In genomic region chr6:28618299-28618698, GRCm38 (mm10) we compare ENCODE assay signal across 11 mouse cellular contexts.
A peak's percentile ranks its signal among the peaks of the same experiment; 100 is the strongest.
DNase-seq lines count a peak whose midpoint lies in the region; ATAC-seq and TF ChIP-seq lines count a peak whose summit lies in the region.
"Had no signal": no experiment of that assay in that cellular context is flagged by ENCODE, and none has a peak within 500 bp of the region (broad histone marks: within the 10 kb centered on the region; RNA-seq: fewer than 3 reads in every experiment).

No protein-coding gene starts in this region.

- peaks cover 49% of the 10 kb centered on the region for H3K4me1 ChIP-seq in heart, embryonic 10.5 days
- H3K4me1 ChIP-seq in neural tube, embryonic 13.5 days (replicated peaks): peaks cover 32% of the 10 kb centered on the region
- H3K4me1 ChIP-seq in intestine, postnatal 0 days (replicated peaks; ENCODE audit: control insufficient read depth, insufficient read depth, low read length): peaks cover 5% of the 10 kb centered on the region

- no peak overlapping the region for H3K4me3 ChIP-seq in heart, embryonic 10.5 days
- H3K4me3 ChIP-seq in layer of hippocampus, adult 2 months: no peak overlapping the region
- no peak overlapping the region for H3K4me3 ChIP-seq in neural tube, embryonic 13.5 days
- H3K4me3 ChIP-seq in intestine, postnatal 0 days (ENCODE audit: low read depth, low read length): no peak overlapping the region
- H3K4me3 ChIP-seq: midbrain, embryonic 10.5 days; myocyte had no signal

- H3K9me3 ChIP-seq in heart, embryonic 10.5 days: no peaks in the 10 kb centered on the region
- no peaks in the 10 kb centered on the region for H3K9me3 ChIP-seq in neural tube, embryonic 13.5 days
- no peaks in the 10 kb centered on the region for H3K9me3 ChIP-seq in intestine, postnatal 0 days (ENCODE audit: control insufficient read depth)
- H3K9me3 ChIP-seq: midbrain, embryonic 10.5 days had no signal

- peak overlapping the region; percentile 74; the same call in 1 of the 2 replicates for H3K27ac ChIP-seq in heart, embryonic 10.5 days
- peak overlapping the region; percentile 78 for H3K27ac ChIP-seq in layer of hippocampus, adult 2 months
- peak overlapping the region; percentile 52 for H3K27ac ChIP-seq in neural tube, embryonic 13.5 days (replicated peaks)
- no peak overlapping the region for H3K27ac ChIP-seq in intestine, postnatal 0 days (ENCODE audit: low read depth, low read length)
- H3K27ac ChIP-seq: midbrain, embryonic 10.5 days had no signal

- H3K36me3 ChIP-seq in heart, embryonic 10.5 days: no peaks in the 10 kb centered on the region
- no peaks in the 10 kb centered on the region for H3K36me3 ChIP-seq in neural tube, embryonic 13.5 days
- H3K36me3 ChIP-seq in intestine, postnatal 0 days (ENCODE audit: control insufficient read depth, insufficient read depth): no peaks in the 10 kb centered on the region
- H3K36me3 ChIP-seq: midbrain, embryonic 10.5 days had no signal

- no peak overlapping the region for H3K4me2 ChIP-seq in neural tube, embryonic 13.5 days
- H3K4me2 ChIP-seq in intestine, postnatal 0 days (replicated peaks; ENCODE audit: low read depth): peak overlapping the region; percentile 40; the same call in 1 of the 2 replicates

- H3K9ac ChIP-seq in neural tube, embryonic 13.5 days: no peak overlapping the region
- H3K9ac ChIP-seq in intestine, postnatal 0 days (ENCODE audit: low read depth, low read length): no peak overlapping the region

- no peaks in the 10 kb centered on the region for H3K27me3 ChIP-seq in heart, embryonic 10.5 days (ENCODE audit: insufficient read depth, poor library complexity, severe bottlenecking)
- H3K27me3 ChIP-seq in neural tube, embryonic 13.5 days: no peaks in the 10 kb centered on the region
- no peaks in the 10 kb centered on the region for H3K27me3 ChIP-seq in intestine, postnatal 0 days (replicated peaks; ENCODE audit: control insufficient read depth, insufficient read depth, low read length)

- DNase-seq in heart, embryonic 10.5 days (ENCODE audit: low spot score): no peak
- DNase-seq in heart, adult 9 months (ENCODE audit: low spot score in 2 of 2): no peak
- no peak for DNase-seq in layer of hippocampus, adult 2 months (ENCODE audit: low spot score in 2 of 2)
- no peak for DNase-seq in layer of hippocampus, adult 9-11 months
- DNase-seq in neural tube, embryonic 10.5 days (ENCODE audit: extremely low spot score, low spot score): no peak
- no peak for DNase-seq in gastrocnemius, adult 18-20 months (ENCODE audit: low spot score)
- DNase-seq: right cerebral cortex, postnatal 25 days had no signal

- ATAC-seq in neural tube, embryonic 13.5 days (ENCODE audit: low read depth): no peak
- ATAC-seq in intestine, postnatal 0 days: no peak

- WGBS in heart, embryonic 10.5 days: 65% methylated on average over 3 of the region's 3 CpGs
- 50% methylated on average over 3 of the region's 3 CpGs for WGBS in neural tube, embryonic 13.5 days
- 53% methylated on average over 3 of the region's 3 CpGs for WGBS in intestine, postnatal 0 days

- TF ChIP-seq CTCF in layer of hippocampus, adult 2 months (conservative IDR thresholded peaks at IDR 0.05): no peak
- no peak for TF ChIP-seq CTCF in intestine, postnatal 0 days (IDR thresholded peaks at IDR 0.05; ENCODE audit: low read depth)
